Mouse (Mus musculus): Measurements from ENCODE around the gene Slc41a3. TPM values are rescaled to one million over a fixed set of nuclear protein-coding genes. Genes with fewer than 3 reads are reported as not detected.

Slc41a3 gene
- polyA plus RNA-seq (2017; shearing (Covaris generic)), result 4.8 TPM

DNA sequence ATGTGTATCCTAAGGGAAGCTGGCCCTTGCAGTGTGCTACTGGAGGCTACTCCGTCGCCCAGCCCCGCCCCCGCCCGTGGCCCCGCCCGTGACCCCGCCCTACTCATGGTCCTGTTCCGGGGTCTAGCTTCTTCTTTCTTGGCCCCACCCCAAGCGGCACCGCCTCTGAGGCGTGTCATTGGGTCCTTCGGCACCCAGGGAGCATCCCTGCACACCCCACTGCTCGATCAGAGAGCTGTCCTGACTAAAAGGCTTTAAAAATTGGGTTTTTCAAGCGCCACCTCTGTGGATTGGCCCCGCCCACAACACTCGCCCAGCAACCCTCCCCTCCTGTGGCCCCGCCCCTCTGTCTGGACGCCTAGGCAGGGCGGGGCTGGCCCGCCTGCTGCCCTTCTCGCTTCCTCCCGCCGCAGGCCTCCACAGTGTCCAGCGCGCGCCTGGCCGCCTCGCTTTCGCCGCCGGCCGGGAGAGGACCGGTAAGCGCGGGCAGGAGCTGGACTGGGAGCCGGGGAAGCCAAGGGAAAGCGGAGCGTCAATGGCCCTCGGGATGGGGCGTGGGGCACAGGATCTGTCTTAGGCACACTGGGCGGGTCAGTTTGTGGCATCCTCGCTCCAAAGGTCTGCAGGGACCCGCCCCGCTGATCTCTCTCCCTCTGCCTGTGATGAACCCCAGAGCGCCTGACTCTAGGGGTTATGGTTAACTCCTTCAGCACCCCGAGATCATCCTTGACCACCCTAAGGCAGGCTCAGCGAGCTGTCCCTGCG, at the start of gene Slc41a3:
TSS of gene Slc41a3 (plus strand) at position 193 of the 765 bp plus-strand sequence.

Other genes with a start within 250 kb of the Slc41a3 start
- 39.2 TPM for gene Zxdc, start 235.2 kb upstream of the Slc41a3 start, polyA plus RNA-seq (2017; shearing (Covaris generic))
- 0.20 TPM for gene Cfap100, start 175.9 kb upstream of the Slc41a3 start, polyA plus RNA-seq (2017; shearing (Covaris generic))
- not detected for gene Klf15, start 142.1 kb upstream of the Slc41a3 start, polyA plus RNA-seq (2017; shearing (Covaris generic))
- gene Aldh1l1, start 118.3 kb upstream of the Slc41a3 start, polyA plus RNA-seq (2017; shearing (Covaris generic)), result 0.81 TPM

All from effector memory CD4-positive, alpha-beta T cell, adult 5 months (primary cell).